Mouse (Mus musculus) R1 (cell line): ENCODE data around the gene Gm21477.
"Not testable (repeated sequence)": the region's sequence is repeated elsewhere in the genome, so short reads cannot be mapped to it uniquely, and the experiment has no call there.

ENCODE experiments used
- DNase-seq: peaks from one replicate; pipeline ENCODE4 v3.0.0-alpha.2; 2018; ENCODE audit warnings: low read depth, low spot score

Gm21477 gene

GRCm38 (mm10) chrY:87116521-87116920 lies at the start of gene Gm21477:
Gm21477 (plus strand) TSS chrY:87116821.
- DNase-seq: not testable (repeated sequence)
